Comparison of ENCODE assay signal across 33 mouse cellular contexts in genomic region chr9:91400482-91401093, GRCm38 (mm10). TPM values are rescaled to one million over a fixed set of nuclear protein-coding genes. Genes with fewer than 3 reads are reported as not detected.
DNase-seq lines count a peak whose midpoint lies in the region; ATAC-seq lines count a peak whose summit lies in the region.
"Had no signal": no experiment of that assay in that cellular context is flagged by ENCODE, and none has a peak within 500 bp of the region (broad histone marks: within the 10 kb centered on the region; RNA-seq: fewer than 3 reads in every experiment).

No protein-coding gene starts in this region.

- no peak overlapping the region for H3K27ac ChIP-seq in midbrain, embryonic 11.5 days (ENCODE audit: low read depth, low read length)
- no peak overlapping the region for H3K27ac ChIP-seq in midbrain, embryonic 16.5 days (ENCODE audit: low read length)
- peak overlapping the region; percentile 46 for H3K27ac ChIP-seq in neural tube, embryonic 13.5 days (replicated peaks)
- H3K27ac ChIP-seq: embryonic facial prominence, embryonic 12.5 days; limb, embryonic 12.5 days; liver, embryonic 15.5 days had no signal

- H3K4me3 ChIP-seq in midbrain, embryonic 11.5 days (ENCODE audit: low read depth, low read length) = no peak overlapping the region
- H3K4me3 ChIP-seq in midbrain, embryonic 16.5 days (ENCODE audit: low read depth, low read length) = no peak overlapping the region
- no peak overlapping the region for H3K4me3 ChIP-seq in neural tube, embryonic 13.5 days
- H3K4me3 ChIP-seq: embryonic facial prominence, embryonic 12.5 days; heart, embryonic 12.5 days; limb, embryonic 12.5 days; liver, embryonic 15.5 days had no signal

- H3K4me1 ChIP-seq in midbrain, embryonic 11.5 days (ENCODE audit: control insufficient read depth, insufficient read depth, low read length) = no peaks in the 10 kb centered on the region; the same call in 1 of the 2 replicates
- H3K4me1 ChIP-seq in midbrain, embryonic 16.5 days (ENCODE audit: control insufficient read depth, insufficient read depth, low read length) = no peaks in the 10 kb centered on the region
- H3K4me1 ChIP-seq in neural tube, embryonic 13.5 days (replicated peaks) = peaks cover 3% of the 10 kb centered on the region; the same call in 1 of the 2 replicates
- H3K4me1 ChIP-seq: embryonic facial prominence, embryonic 12.5 days; heart, embryonic 12.5 days; limb, embryonic 12.5 days; liver, embryonic 15.5 days had no signal

- H3K27me3 ChIP-seq in midbrain, embryonic 11.5 days (ENCODE audit: control insufficient read depth, insufficient read depth, low read length) = peaks cover 96% of the 10 kb centered on the region
- H3K27me3 ChIP-seq in midbrain, embryonic 16.5 days (ENCODE audit: control insufficient read depth, insufficient read depth, low read depth, low read length) = peaks cover 68% of the 10 kb centered on the region
- peaks cover 94% of the 10 kb centered on the region for H3K27me3 ChIP-seq in neural tube, embryonic 13.5 days
- H3K27me3 ChIP-seq: CH12.LX had no signal

- no peak overlapping the region for H3K4me2 ChIP-seq in midbrain, embryonic 11.5 days
- H3K4me2 ChIP-seq in midbrain, embryonic 16.5 days (ENCODE audit: low read length) = no peak overlapping the region
- no peak overlapping the region for H3K4me2 ChIP-seq in neural tube, embryonic 13.5 days
- H3K4me2 ChIP-seq: embryonic facial prominence, embryonic 12.5 days; heart, embryonic 12.5 days; limb, embryonic 12.5 days; liver, embryonic 15.5 days; lung, embryonic 14.5 days had no signal

- peak; percentile 13 to 37 for DNase-seq in cerebellum, postnatal 14 days
- DNase-seq in cerebellum, postnatal 4 days (ENCODE audit: low spot score in 2 of 2) = no peak
- DNase-seq in heart, adult 11 months = peak; percentile 53
- DNase-seq in heart, adult 8-10 months (ENCODE audit: low spot score) = no peak
- peak; percentile 90 for DNase-seq in midbrain, embryonic 11.5 days (ENCODE audit: low spot score, missing footprints)
- DNase-seq in frontal cortex, postnatal 10 days (ENCODE audit: low spot score in 2 of 2) = no peak
- DNase-seq: adrenal gland, adult 8-10 months; cerebellum, adult 8-10 months; cerebellum, postnatal 36 days; embryo, embryonic 11 days; gastrocnemius, postnatal 14 days; heart, adult 18-20 months; heart, postnatal 4 days; kidney, adult 11 months; kidney, postnatal 14 days; layer of hippocampus, adult 9-11 months; lung, embryonic 14.5 days; lung, postnatal 14 days; thymus, adult 2 months; thymus, postnatal 36 days had no signal

- no peak overlapping the region for H3K9ac ChIP-seq in midbrain, embryonic 11.5 days (ENCODE audit: low read length)
- no peak overlapping the region for H3K9ac ChIP-seq in midbrain, embryonic 16.5 days (ENCODE audit: low read depth, low read length)
- H3K9ac ChIP-seq in neural tube, embryonic 13.5 days = no peak overlapping the region
- H3K9ac ChIP-seq: embryonic facial prominence, embryonic 12.5 days; heart, embryonic 12.5 days; limb, embryonic 12.5 days; liver, embryonic 15.5 days; lung, embryonic 14.5 days had no signal

- 3% methylated on average over 8 of the region's 8 CpGs for WGBS in midbrain, embryonic 11.5 days
- WGBS in midbrain, embryonic 16.5 days = 10% methylated on average over 8 of the region's 8 CpGs
- WGBS in neural tube, embryonic 13.5 days = 10% methylated on average over 8 of the region's 8 CpGs

- no peak for ATAC-seq in midbrain, embryonic 11.5 days (ENCODE audit: low FRiP score)
- no peak for ATAC-seq in midbrain, embryonic 16.5 days
- no peak for ATAC-seq in neural tube, embryonic 13.5 days (ENCODE audit: low read depth)
- ATAC-seq: activated CD4-positive, CD25-positive, alpha-beta regulatory T cell, adult 4 months; inflammation-experienced regulatory T-cells, adult 6 months had no signal

- no peaks in the 10 kb centered on the region for H3K36me3 ChIP-seq in midbrain, embryonic 11.5 days (ENCODE audit: control insufficient read depth, insufficient read depth, low read length)
- no peaks in the 10 kb centered on the region for H3K36me3 ChIP-seq in midbrain, embryonic 16.5 days (ENCODE audit: control insufficient read depth, insufficient read depth, low read length)
- no peaks in the 10 kb centered on the region for H3K36me3 ChIP-seq in neural tube, embryonic 13.5 days
- H3K36me3 ChIP-seq: embryonic facial prominence, embryonic 12.5 days; heart, embryonic 12.5 days; limb, embryonic 12.5 days; liver, embryonic 15.5 days had no signal

- H3K9me3 ChIP-seq in midbrain, embryonic 11.5 days (ENCODE audit: control insufficient read depth, low read length) = no peaks in the 10 kb centered on the region
- H3K9me3 ChIP-seq in midbrain, embryonic 16.5 days (replicated peaks; ENCODE audit: control insufficient read depth, low read length, poor library complexity, severe bottlenecking) = no peaks in the 10 kb centered on the region
- no peaks in the 10 kb centered on the region for H3K9me3 ChIP-seq in neural tube, embryonic 13.5 days
- H3K9me3 ChIP-seq: embryonic facial prominence, embryonic 12.5 days; heart, embryonic 12.5 days; limb, embryonic 12.5 days; liver, embryonic 15.5 days had no signal

RNA-seq across cellular contexts. Expression of gene Zic1, which starts 35.0 kb away (rescaled TPM):
- total RNA-seq in heart, adult 8-10 months (2022) = under 1 TPM in 1 of 4 experiments, not detected in 3; 0.06 TPM
- polyA plus RNA-seq in midbrain, embryonic 11.5 days (2014; fragmentation: Nextera tagmentation; extraction: Ambion mirVana) = 13.7 and 14.8 TPM in 2 replicates
- polyA plus RNA-seq in midbrain, embryonic 16.5 days (2015; fragmentation: Nextera tagmentation; extraction: Ambion mirVana) = 9.1 and 20.6 TPM in 2 replicates
- polyA plus RNA-seq in neural tube, embryonic 13.5 days (2015; fragmentation: Nextera tagmentation; extraction: Ambion mirVana) = 16.5 and 19.9 TPM in 2 replicates
- total RNA-seq: CH12.LX; heart, adult 18-20 months; heart, postnatal 4 days; liver, adult 2 months had no signal
- polyA plus RNA-seq: activated CD4-positive, CD25-positive, alpha-beta regulatory T cell, adult 4 months; heart, postnatal 0 days; inflammation-experienced regulatory T-cells, adult 6 months; liver, adult 2 months; lung, embryonic 14.5 days had no signal

RNA-seq across cellular contexts. Expression of gene Zic4, which starts 38.4 kb away (rescaled TPM):
- total RNA-seq in heart, adult 8-10 months (2022) = not detected
- 41.7 and 42.5 TPM in 2 replicates for polyA plus RNA-seq in midbrain, embryonic 11.5 days (2014; fragmentation: Nextera tagmentation; extraction: Ambion mirVana)
- 55.8 and 154 TPM in 2 replicates for polyA plus RNA-seq in midbrain, embryonic 16.5 days (2015; fragmentation: Nextera tagmentation; extraction: Ambion mirVana)
- 43.0 and 51.6 TPM in 2 replicates for polyA plus RNA-seq in neural tube, embryonic 13.5 days (2015; fragmentation: Nextera tagmentation; extraction: Ambion mirVana)
- total RNA-seq: adrenal gland, adult 8-10 months; CH12.LX; ES-E14; heart, adult 18-20 months; heart, postnatal 4 days; liver, adult 2 months had no signal
- polyA plus RNA-seq: activated CD4-positive, CD25-positive, alpha-beta regulatory T cell, adult 4 months; heart, postnatal 0 days; inflammation-experienced regulatory T-cells, adult 6 months; kidney, embryonic 14.5 days; liver, adult 2 months; liver, embryonic 15.5 days; lung, embryonic 14.5 days; thymus, adult 2 months had no signal

Comparison
In these comparisons a context has a peak if more than half of its experiments do, and no peak if none do; other contexts are left out.
1. DNase-seq: peak in cerebellum, postnatal 14 days (2 of 2), heart, adult 11 months (single experiment) and midbrain, embryonic 11.5 days (single experiment); none in cerebellum, postnatal 4 days (0 of 2), heart, adult 8-10 months (single experiment) and frontal cortex, postnatal 10 days (0 of 2).